9 mouse cellular contexts compared by ENCODE assay signal in the genomic region with DNA sequence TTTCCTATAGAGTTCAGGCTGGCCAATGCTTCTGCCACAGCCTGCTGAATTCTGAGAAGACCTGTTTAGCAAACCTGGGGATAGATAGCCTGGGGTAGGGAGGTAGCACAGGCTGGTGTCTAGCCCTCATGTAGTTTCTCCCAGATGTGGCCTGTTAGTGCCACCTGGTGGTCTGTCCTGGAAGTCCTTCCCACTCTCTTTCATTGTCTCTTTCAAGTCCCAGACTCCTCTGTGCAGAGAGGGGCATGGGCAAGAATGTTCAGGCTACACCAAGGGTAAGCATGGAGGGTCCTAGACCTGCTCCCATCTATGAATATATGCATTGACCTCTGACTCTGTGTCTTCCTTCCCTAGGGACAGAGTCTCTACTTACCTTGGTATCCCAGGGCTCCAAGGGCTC. TPM values are rescaled to one million over a fixed set of nuclear protein-coding genes. Genes with fewer than 3 reads are reported as not detected.
A peak's percentile ranks its signal among the peaks of the same experiment; 100 is the strongest.
DNase-seq lines count a peak whose midpoint lies in the region; ATAC-seq and TF ChIP-seq lines count a peak whose summit lies in the region.
"Had no signal": no experiment of that assay in that cellular context is flagged by ENCODE, and none has a peak within 500 bp of the region (broad histone marks: within the 10 kb centered on the region; RNA-seq: fewer than 3 reads in every experiment).

No protein-coding gene starts in this region.

- H3K4me3 ChIP-seq in bone marrow macrophage, adult 2 months (ENCODE audit: insufficient read depth, low read length), result no peak overlapping the region
- H3K4me3 ChIP-seq in forebrain, embryonic 10.5 days, result no peak overlapping the region
- H3K4me3 ChIP-seq in lung, adult 2 months (replicated peaks; ENCODE audit: extremely low read depth, low read depth, low read length), result no peak overlapping the region
- H3K4me3 ChIP-seq: erythroblast, embryonic 14.5 days had no signal

- no peaks in the 10 kb centered on the region for H3K9me3 ChIP-seq in forebrain, embryonic 10.5 days

- DNase-seq in CD8-positive naive resting alpha-beta T cell, adult 2 months (ENCODE audit: low read depth in 2 of 2, low spot score in 2 of 2), result peak; percentile 74 to 86
- peak; percentile 80 for DNase-seq in forebrain, embryonic 10.5 days (ENCODE audit: extremely low spot score, low spot score)
- DNase-seq in heart, postnatal 36 days, result peak; percentile 76 to 81
- peak; percentile 42 for DNase-seq in large intestine, adult 2 months (ENCODE audit: low read depth, low spot score)
- DNase-seq in lung, adult 2 months, result peak; percentile 79
- DNase-seq in testis, postnatal 10 days (ENCODE audit: low spot score), result peak; percentile 85

- H3K27me3 ChIP-seq in forebrain, embryonic 10.5 days (ENCODE audit: poor library complexity, severe bottlenecking), result no peaks in the 10 kb centered on the region

- H3K27ac ChIP-seq in bone marrow macrophage, adult 2 months (ENCODE audit: insufficient read depth, low read depth, low read length), result no peak overlapping the region
- no peak overlapping the region for H3K27ac ChIP-seq in forebrain, embryonic 10.5 days

- TF ChIP-seq POLR2A in bone marrow macrophage, adult 2 months (IDR thresholded peaks at IDR 0.05; ENCODE audit: borderline replicate concordance, low read depth, low read length), result no peak
- no peak for TF ChIP-seq POLR2A in lung, adult 2 months (IDR thresholded peaks at IDR 0.05; ENCODE audit: borderline replicate concordance, extremely low read depth, low read depth, low read length)

- ATAC-seq in neutrophil, adult 5-6 weeks (ENCODE audit: extremely low read depth, insufficient number of reproducible peaks, low FRiP score, poor library complexity, severe bottlenecking), result peak; percentile 75; the same call in 1 of the 2 replicates

- intact Hi-C loops in heart, postnatal 36 days (cut with DNase I), result loop anchor here (1.0 to 5.0 kb wide), 4 partner anchors 37 to 212 kb away; partner anchors contain the start of gene Lat2

- peak; percentile 82 for TF ChIP-seq CTCF in bone marrow macrophage, adult 2 months (IDR thresholded peaks at IDR 0.05; ENCODE audit: low read depth, low read length)
- peak; percentile 88 for TF ChIP-seq CTCF in lung, adult 2 months (IDR thresholded peaks at IDR 0.05; ENCODE audit: insufficient read depth, low read length)

- H3K36me3 ChIP-seq in forebrain, embryonic 10.5 days (replicated peaks), result no peaks in the 10 kb centered on the region

- H3K4me1 ChIP-seq in bone marrow macrophage, adult 2 months (ENCODE audit: control insufficient read depth, insufficient read depth, low read length), result peaks cover 2% of the 10 kb centered on the region; the same call in 1 of the 2 replicates
- no peaks in the 10 kb centered on the region for H3K4me1 ChIP-seq in forebrain, embryonic 10.5 days
- no peaks in the 10 kb centered on the region for H3K4me1 ChIP-seq in lung, adult 2 months (ENCODE audit: control insufficient read depth, insufficient read depth, low read length)

RNA-seq across cellular contexts. Expression of gene Limk1, which starts 15.8 kb away (rescaled TPM):
- polyA plus RNA-seq in bone marrow macrophage, adult 2 months (2012; ENCODE audit: insufficient read depth, insufficient read length, missing spikeins), result 9.4 and 13.1 TPM in 2 replicates
- 6.2 and 7.1 TPM in 2 replicates for polyA plus RNA-seq in forebrain, embryonic 10.5 days (2016; fragmentation: Nextera tagmentation; extraction: Ambion mirVana)
- 1 to 10 TPM; 4.5 to 4.9 TPM for total RNA-seq in heart, postnatal 36 days (2021)
- polyA plus RNA-seq in large intestine, adult 2 months (2012; rRNA removed), result 5.4 and 7.1 TPM in 2 replicates
- 29.6 and 31.1 TPM in 2 replicates for polyA plus RNA-seq in lung, adult 2 months (2012; rRNA removed)
- total RNA-seq in neutrophil, adult 5-6 weeks (2017), result 5.4 and 6.3 TPM in 2 replicates

RNA-seq across cellular contexts. Expression of gene Eln, which starts 43.0 kb away (rescaled TPM):
- polyA plus RNA-seq in bone marrow macrophage, adult 2 months (2012; ENCODE audit: insufficient read depth, insufficient read length, missing spikeins), result not detected in 2 replicates
- polyA plus RNA-seq in forebrain, embryonic 10.5 days (2016; fragmentation: Nextera tagmentation; extraction: Ambion mirVana), result 1.3 TPM in 2 replicates
- total RNA-seq in heart, postnatal 36 days (2021), result 100 to 1,000 TPM in 1 of 2 experiments, 10 to 100 TPM in 1; 67.1 to 103 TPM
- 25.6 and 28.5 TPM in 2 replicates for polyA plus RNA-seq in large intestine, adult 2 months (2012; rRNA removed)
- 311 and 510 TPM in 2 replicates for polyA plus RNA-seq in lung, adult 2 months (2012; rRNA removed)
- total RNA-seq in neutrophil, adult 5-6 weeks (2017), result not detected in 2 replicates
- polyA plus RNA-seq: erythroblast, embryonic 14.5 days had no signal

Comparison
In these comparisons a context has a peak if more than half of its experiments do, and no peak if none do; other contexts are left out.
1. RNA of gene Eln, which starts 43.0 kb away (polyA plus RNA-seq): 311 to 510 TPM in lung, adult 2 months; 25.6 to 28.5 TPM in large intestine, adult 2 months, 1.3 TPM in forebrain, embryonic 10.5 days and not detected in bone marrow macrophage, adult 2 months; every median in the first group is over 10 times any median in the second.
2. Peak in every context shown above with its lines, with median percentiles within 50 percentile points of each other: DNase-seq.